Mouse (Mus musculus) bone marrow macrophage, adult 2 months (primary cell): ENCODE data around the gene Pcnp.

Source experiments
- CTCF ChIP-seq: IDR thresholded peaks from 2 replicates; pipeline ENCODE4 v1.5.1; 2012; ENCODE audit warnings: low read depth, mild to moderate bottlenecking, low read length, moderate library complexity
- POLR2A ChIP-seq: IDR thresholded peaks from 2 replicates; pipeline ENCODE4 v1.6.1; 2012; ENCODE audit warnings: mild to moderate bottlenecking, low read depth, low read length, borderline replicate concordance

- no peak for TF ChIP-seq CTCF
- TF ChIP-seq POLR2A, result no peak
Observed at GRCm38 (mm10) chr16:55990311-55990710, 39.2 kb downstream of the Pcnp start.
